Mouse (Mus musculus) central nervous system, embryonic 14 days (tissue): Measurements from ENCODE around the gene Olfr1031. TPM values are rescaled to one million over a fixed set of nuclear protein-coding genes. Genes with fewer than 3 reads are reported as not detected.

Source experiments
- polyA plus RNA-seq: library from polyadenylated mRNA; depleted of rRNA; stranded (reverse); fragments of >200 nt; gene quantifications from 2 replicates; pipeline ENCODE4 v1.2.3, GENCODE M21; 2012; rRNA removed

Olfr1031 gene
- not detected in 2 replicates for polyA plus RNA-seq

GRCm38 (mm10) chr2:85990004-85990403, at the start of gene Olfr1031:
TSS of gene Olfr1031 (plus strand) at chr2:85990304.

GRCm38 (mm10) chr2:85950137-85950536, 40.0 kb upstream of the Olfr1031 start, which contains the start of gene Olfr1028:
TSS of gene Olfr1028 (plus strand) at chr2:85950437.

GRCm38 (mm10) chr2:85973595-85973994, 16.5 kb upstream of the Olfr1031 start, which contains the start of gene Olfr1029:
TSS of gene Olfr1029 (plus strand) at chr2:85973895.

GRCm38 (mm10) chr2:85978976-85979375, 11.1 kb upstream of the Olfr1031 start, which contains the start of gene Olfr1030:
TSS of gene Olfr1030 (plus strand) at chr2:85979276.

GRCm38 (mm10) chr2:86005240-86005639, 15.1 kb downstream of the Olfr1031 start, which contains the start of gene Olfr1032:
TSS of gene Olfr1032 (plus strand) at chr2:86005540.

GRCm38 (mm10) chr2:86020406-86020805, 30.3 kb downstream of the Olfr1031 start, which contains the start of gene Olfr1033:
TSS of gene Olfr1033 (plus strand) at chr2:86020633.

Other genes starting within 250 kb of the Olfr1031 start
- not detected in 2 replicates for gene Olfr1012, start 227.5 kb upstream of the Olfr1031 start, polyA plus RNA-seq
- gene Olfr1013, start 223.2 kb upstream of the Olfr1031 start, polyA plus RNA-seq: not detected in 2 replicates
- gene Olfr1014, start 217.6 kb upstream of the Olfr1031 start, polyA plus RNA-seq: not detected in 2 replicates
- not detected in 2 replicates for gene Olfr1015, start 208.3 kb upstream of the Olfr1031 start, polyA plus RNA-seq
- gene Olfr1016, start 187.8 kb upstream of the Olfr1031 start, polyA plus RNA-seq: not detected in 2 replicates
- gene Olfr1018, start 171.8 kb upstream of the Olfr1031 start, polyA plus RNA-seq: not detected in 2 replicates
- gene Olfr1019, start 144.8 kb upstream of the Olfr1031 start, polyA plus RNA-seq: not detected in 2 replicates
- not detected in 2 replicates for gene Olfr1020, start 143.3 kb upstream of the Olfr1031 start, polyA plus RNA-seq
- gene Olfr1022, start 121.7 kb upstream of the Olfr1031 start, polyA plus RNA-seq: not detected in 2 replicates
- not detected in 2 replicates for gene Olfr1023, start 104.7 kb upstream of the Olfr1031 start, polyA plus RNA-seq
- not detected in 2 replicates for gene Olfr1024, start 85.3 kb upstream of the Olfr1031 start, polyA plus RNA-seq
- not detected in 2 replicates for gene Olfr1025-ps1, start 75.1 kb upstream of the Olfr1031 start, polyA plus RNA-seq
- not detected in 2 replicates for gene Olfr1026, start 68.7 kb upstream of the Olfr1031 start, polyA plus RNA-seq
- not detected in 2 replicates for gene Olfr1028, start 39.9 kb upstream of the Olfr1031 start, polyA plus RNA-seq
- not detected in 2 replicates for gene Olfr1029, start 16.4 kb upstream of the Olfr1031 start, polyA plus RNA-seq
- not detected in 2 replicates for gene Olfr1030, start 11.0 kb upstream of the Olfr1031 start, polyA plus RNA-seq
- gene Olfr1032, start 15.2 kb downstream of the Olfr1031 start, polyA plus RNA-seq: not detected in 2 replicates
- 0.02 and 0.25 TPM in 2 replicates for gene Olfr1033, start 30.3 kb downstream of the Olfr1031 start, polyA plus RNA-seq
- gene Olfr1034, start 55.6 kb downstream of the Olfr1031 start, polyA plus RNA-seq: 0.04 TPM in 1 of 2 replicates, not detected in the other
- gene Olfr1036, start 83.7 kb downstream of the Olfr1031 start, polyA plus RNA-seq: not detected in 2 replicates
- not detected in 2 replicates for gene Olfr1037, start 97.1 kb downstream of the Olfr1031 start, polyA plus RNA-seq
- gene Olfr1039, start 145.6 kb downstream of the Olfr1031 start, polyA plus RNA-seq: not detected in 2 replicates
- not detected in 2 replicates for gene Olfr1040, start 156.4 kb downstream of the Olfr1031 start, polyA plus RNA-seq
- not detected in 2 replicates for gene Olfr1042, start 171.5 kb downstream of the Olfr1031 start, polyA plus RNA-seq
- gene Olfr1043, start 177.2 kb downstream of the Olfr1031 start, polyA plus RNA-seq: not detected in 2 replicates
- not detected in 2 replicates for gene Olfr1044, start 187.5 kb downstream of the Olfr1031 start, polyA plus RNA-seq
- not detected in 2 replicates for gene Olfr52, start 195.4 kb downstream of the Olfr1031 start, polyA plus RNA-seq
- gene Olfr1045, start 212.7 kb downstream of the Olfr1031 start, polyA plus RNA-seq: not detected in 2 replicates
- gene Olfr1046, start 229.0 kb downstream of the Olfr1031 start, polyA plus RNA-seq: not detected in 2 replicates
- not detected in 2 replicates for gene Olfr1047, start 241.1 kb downstream of the Olfr1031 start, polyA plus RNA-seq
- gene Olfr1048, start 250.0 kb downstream of the Olfr1031 start, polyA plus RNA-seq: not detected in 2 replicates